Mouse (Mus musculus): Measurements from ENCODE around the gene Ntsr1. TPM values are rescaled to one million over a fixed set of nuclear protein-coding genes. Genes with fewer than 3 reads are reported as not detected.

Ntsr1 gene
- polyA plus RNA-seq, 1 experiment: 1.3 TPM

GRCm38 (mm10) chr2:180466505-180466904, 33.3 kb upstream of the Ntsr1 start:
- H3K4me3 ChIP-seq (replicated peaks; ENCODE audit: insufficient read depth, low read depth, low read length): no peak overlapping the region
- TF ChIP-seq POLR2A (IDR thresholded peaks at IDR 0.05; ENCODE audit: borderline replicate concordance, insufficient read depth, low read length) (no peak), CTCF (IDR thresholded peaks at IDR 0.05; ENCODE audit: borderline replicate concordance, insufficient read depth, low read depth, low read length) (no peak)
- DNase-seq: no peak
- H3K27ac ChIP-seq (ENCODE audit: insufficient read depth, low read length): no peak overlapping the region
- 53% methylated on average over 7 of the region's 7 CpGs for WGBS
- H3K27me3 ChIP-seq (ENCODE audit: control insufficient read depth, insufficient read depth, low read length): no peaks in the 10 kb centered on the region
- H3K4me1 ChIP-seq (ENCODE audit: control insufficient read depth, insufficient read depth, low read length): peaks cover 5% of the 10 kb centered on the region; the same call in 1 of the 2 replicates

GRCm38 (mm10) chr2:180468871-180469270, 30.9 kb upstream of the Ntsr1 start:
- Histone ChIP-seq H3K4me1 (ENCODE audit: control insufficient read depth, insufficient read depth, low read length) (peaks cover 5% of the 10 kb centered on the region; the same call in 1 of the 2 replicates), H3K27ac (ENCODE audit: insufficient read depth, low read length) (no peak overlapping the region), H3K27me3 (ENCODE audit: control insufficient read depth, insufficient read depth, low read length) (no peaks in the 10 kb centered on the region), H3K4me3 (replicated peaks; ENCODE audit: insufficient read depth, low read depth, low read length) (no peak overlapping the region)
- 93% methylated on average over 8 of the region's 8 CpGs for WGBS
- no peak for DNase-seq
- no peak for TF ChIP-seq CTCF (IDR thresholded peaks at IDR 0.05; ENCODE audit: borderline replicate concordance, insufficient read depth, low read depth, low read length)
- no peak for TF ChIP-seq POLR2A (IDR thresholded peaks at IDR 0.05; ENCODE audit: borderline replicate concordance, insufficient read depth, low read length)

- 42% methylated on average over 9 of the region's 9 CpGs for WGBS
- H3K27me3 ChIP-seq (ENCODE audit: control insufficient read depth, insufficient read depth, low read length): no peaks in the 10 kb centered on the region
- no peak overlapping the region for H3K27ac ChIP-seq (ENCODE audit: insufficient read depth, low read length)
- DNase-seq: no peak
- no peak overlapping the region for H3K4me3 ChIP-seq (replicated peaks; ENCODE audit: insufficient read depth, low read depth, low read length)
- TF ChIP-seq CTCF (IDR thresholded peaks at IDR 0.05; ENCODE audit: borderline replicate concordance, insufficient read depth, low read depth, low read length): no peak
- no peak for TF ChIP-seq POLR2A (IDR thresholded peaks at IDR 0.05; ENCODE audit: borderline replicate concordance, insufficient read depth, low read length)
- peaks cover 5% of the 10 kb centered on the region; the same call in 1 of the 2 replicates for H3K4me1 ChIP-seq (ENCODE audit: control insufficient read depth, insufficient read depth, low read length)
Measured at GRCm38 (mm10) chr2:180469768-180470167, 30.0 kb upstream of the Ntsr1 start.

GRCm38 (mm10) chr2:180472306-180473079, 27.3 kb upstream of the Ntsr1 start:
- Histone ChIP-seq H3K4me1 (ENCODE audit: control insufficient read depth, insufficient read depth, low read length) (peaks cover 5% of the 10 kb centered on the region; the same call in 1 of the 2 replicates), H3K27me3 (ENCODE audit: control insufficient read depth, insufficient read depth, low read length) (no peaks in the 10 kb centered on the region), H3K27ac (ENCODE audit: insufficient read depth, low read length) (no peak overlapping the region), H3K4me3 (replicated peaks; ENCODE audit: insufficient read depth, low read depth, low read length) (no peak overlapping the region)
- 13% methylated on average over 21 of the region's 21 CpGs for WGBS
- TF ChIP-seq POLR2A (IDR thresholded peaks at IDR 0.05; ENCODE audit: borderline replicate concordance, insufficient read depth, low read length) (no peak), CTCF (IDR thresholded peaks at IDR 0.05; ENCODE audit: borderline replicate concordance, insufficient read depth, low read depth, low read length) (peak; percentile 64; the same call in 1 of the 2 replicates)
- DNase-seq: peak in 1 of 2 experiments; percentile 26

GRCm38 (mm10) chr2:180473080-180473440, 26.7 kb upstream of the Ntsr1 start:
- DNase-seq: peak; percentile 31 to 34
- Histone ChIP-seq H3K27me3 (ENCODE audit: control insufficient read depth, insufficient read depth, low read length) (no peaks in the 10 kb centered on the region), H3K4me3 (replicated peaks; ENCODE audit: insufficient read depth, low read depth, low read length) (no peak overlapping the region), H3K4me1 (ENCODE audit: control insufficient read depth, insufficient read depth, low read length) (peaks cover 5% of the 10 kb centered on the region; the same call in 1 of the 2 replicates), H3K27ac (ENCODE audit: insufficient read depth, low read length) (no peak overlapping the region)
- 47% methylated on average over 7 of the region's 7 CpGs for WGBS
- TF ChIP-seq POLR2A (IDR thresholded peaks at IDR 0.05; ENCODE audit: borderline replicate concordance, insufficient read depth, low read length) (no peak), CTCF (IDR thresholded peaks at IDR 0.05; ENCODE audit: borderline replicate concordance, insufficient read depth, low read depth, low read length) (peak; percentile 48)

GRCm38 (mm10) chr2:180474864-180475263, 24.9 kb upstream of the Ntsr1 start:
- peaks cover 2% of the 10 kb centered on the region; the same call in 1 of the 2 replicates for H3K4me1 ChIP-seq (ENCODE audit: control insufficient read depth, insufficient read depth, low read length)
- WGBS: 84% methylated on average over 3 of the region's 3 CpGs

GRCm38 (mm10) chr2:180482274-180482673, 17.5 kb upstream of the Ntsr1 start:
- TF ChIP-seq CTCF (IDR thresholded peaks at IDR 0.05; ENCODE audit: borderline replicate concordance, insufficient read depth, low read depth, low read length) (no peak), POLR2A (IDR thresholded peaks at IDR 0.05; ENCODE audit: borderline replicate concordance, insufficient read depth, low read length) (no peak)
- WGBS: 8% methylated on average over 16 of the region's 16 CpGs
- H3K27me3 ChIP-seq (ENCODE audit: control insufficient read depth, insufficient read depth, low read length): no peaks in the 10 kb centered on the region
- no peak overlapping the region for H3K27ac ChIP-seq (ENCODE audit: insufficient read depth, low read length)
- DNase-seq: no peak
- no peak overlapping the region for H3K4me3 ChIP-seq (replicated peaks; ENCODE audit: insufficient read depth, low read depth, low read length)
- H3K4me1 ChIP-seq (ENCODE audit: control insufficient read depth, insufficient read depth, low read length): no peaks in the 10 kb centered on the region

More at GRCm38 (mm10) chr2:180474864-180475263, 24.9 kb upstream of the Ntsr1 start:
- H3K27me3 ChIP-seq (ENCODE audit: control insufficient read depth, insufficient read depth, low read length): no peaks in the 10 kb centered on the region
- H3K27ac ChIP-seq (ENCODE audit: insufficient read depth, low read length): no peak overlapping the region
- TF ChIP-seq CTCF (IDR thresholded peaks at IDR 0.05; ENCODE audit: borderline replicate concordance, insufficient read depth, low read depth, low read length) (no peak), POLR2A (IDR thresholded peaks at IDR 0.05; ENCODE audit: borderline replicate concordance, insufficient read depth, low read length) (no peak)
- H3K4me3 ChIP-seq (replicated peaks; ENCODE audit: insufficient read depth, low read depth, low read length): no peak overlapping the region
- no peak for DNase-seq

GRCm38 (mm10) chr2:180484882-180485281, 14.9 kb upstream of the Ntsr1 start:
- WGBS: 74% methylated on average over 4 of the region's 4 CpGs
- TF ChIP-seq CTCF (IDR thresholded peaks at IDR 0.05; ENCODE audit: borderline replicate concordance, insufficient read depth, low read depth, low read length) (no peak), POLR2A (IDR thresholded peaks at IDR 0.05; ENCODE audit: borderline replicate concordance, insufficient read depth, low read length) (no peak)
- Histone ChIP-seq H3K4me1 (ENCODE audit: control insufficient read depth, insufficient read depth, low read length) (peaks cover 3% of the 10 kb centered on the region; the same call in 1 of the 2 replicates), H3K4me3 (replicated peaks; ENCODE audit: insufficient read depth, low read depth, low read length) (no peak overlapping the region), H3K27me3 (ENCODE audit: control insufficient read depth, insufficient read depth, low read length) (no peaks in the 10 kb centered on the region), H3K27ac (ENCODE audit: insufficient read depth, low read length) (no peak overlapping the region)
- no peak for DNase-seq
